Mouse (Mus musculus): ENCODE data around the gene Adi1.

- TF ChIP-seq CTCF (IDR thresholded peaks at IDR 0.05; ENCODE audit: low read depth) (no peak), EP300 (IDR thresholded peaks at IDR 0.05; ENCODE audit: low read depth) (no peak)
These were observed 15.7 kb downstream of the Adi1 start for GRCm38 (mm10) chr12:28690730-28691129.

All from liver, postnatal 0 days (tissue).